Mouse (Mus musculus) stomach, postnatal 0 days (tissue): Measurements from ENCODE around the gene Cnot10.

ENCODE experiments used
- CTCF ChIP-seq: IDR thresholded peaks from 2 replicates; pipeline ENCODE4 v1.5.1; 2016; ENCODE audit warnings: antibody characterized with exemption, low read depth, mild to moderate bottlenecking, moderate library complexity
- EP300 ChIP-seq: optimal IDR thresholded peaks from 2 replicates; pipeline ENCODE3; 2016; ENCODE audit warnings: antibody characterized with exemption

DNA sequence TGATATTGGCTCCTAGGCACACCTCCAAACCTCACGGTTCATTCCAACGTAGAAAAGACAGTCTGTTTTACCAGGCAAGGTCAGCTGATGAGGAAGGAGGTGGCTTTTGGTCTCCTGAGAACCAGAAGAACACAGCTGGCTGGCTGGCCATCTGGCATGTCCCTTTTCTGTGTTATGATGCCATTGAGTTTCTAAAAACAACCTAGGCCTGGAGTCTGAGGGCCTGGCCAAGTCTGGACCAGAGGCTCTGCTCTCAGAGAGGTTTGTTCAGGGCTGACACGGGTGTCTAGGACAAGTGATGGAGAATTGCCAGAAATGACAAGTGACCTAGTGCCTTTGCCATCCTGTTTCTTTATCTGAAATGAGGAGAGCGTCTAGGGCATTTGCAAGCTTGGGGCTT lies 28.1 kb upstream of the Cnot10 start:
- TF ChIP-seq EP300 (no peak), CTCF (no peak)
